Mouse (Mus musculus) stomach, embryonic 16.5 days (tissue): Measurements from ENCODE around the gene P3h3. TPM values are rescaled to one million over a fixed set of nuclear protein-coding genes. Genes with fewer than 3 reads are reported as not detected.

Experiments used
- ATAC-seq: fragments of 200-750 bp; cut with Nextera tagmentation; 2 replicates; pipeline ENCODE4 v1.8.0; 2017; ENCODE audit warnings: moderate number of reproducible peaks, moderate TSS enrichment; ENCODE audit not compliant: insufficient read depth, low FRiP score
- H3K27ac ChIP-seq: fragments of 300-500 bp; sonication (generic); 2 replicates; pipeline ENCODE4 v1.5.1; 2014; ENCODE audit warnings: low read length
- H3K27me3 ChIP-seq: fragments of 300-500 bp; sonication (generic); 2 replicates; pipeline ENCODE4 v1.6.1; 2014; ENCODE audit warnings: low read length, control low read depth, mixed read lengths; ENCODE audit not compliant: control insufficient read depth, insufficient read depth
- H3K36me3 ChIP-seq: fragments of 300-500 bp; sonication (generic); 2 replicates; pipeline ENCODE4 v1.6.1; 2014; ENCODE audit warnings: low read length; ENCODE audit not compliant: control insufficient read depth, insufficient read depth
- H3K4me1 ChIP-seq: fragments of 300-500 bp; sonication (generic); 2 replicates; pipeline ENCODE4 v1.6.1; 2014; ENCODE audit warnings: low read length, control low read depth, mixed read lengths; ENCODE audit not compliant: control insufficient read depth, insufficient read depth
- H3K4me2 ChIP-seq: fragments of 300-500 bp; sonication (generic); 2 replicates; pipeline ENCODE4 v1.6.1; 2014; ENCODE audit warnings: low read depth, low read length, mixed read lengths
- H3K4me3 ChIP-seq: fragments of 300-500 bp; sonication (generic); replicated peaks from 2 replicates; pipeline ENCODE4 v1.5.1; 2014; ENCODE audit warnings: mild to moderate bottlenecking, low read length
- H3K9ac ChIP-seq: fragments of 300-500 bp; sonication (generic); 2 replicates; pipeline ENCODE4 v1.6.1; 2014; ENCODE audit warnings: low read length
- H3K9me3 ChIP-seq: fragments of 300-500 bp; sonication (generic); replicated peaks from 2 replicates; pipeline ENCODE4 v1.6.1; 2016; ENCODE audit warnings: low read length, control low read depth; ENCODE audit not compliant: control insufficient read depth
- WGBS: fragments of 180-500 bp; shearing (Covaris S2); extraction: QIAGEN DNeasy Blood & Tissue Kit; methylation state at CpG from one replicate; pipeline ENCODE4 v1.1.7; 2014; 5-methylcytosine and 5-hydroxymethylcytosine counted together
- polyA plus RNA-seq: library from polyadenylated mRNA; unstranded; fragments of >200 nt; fragmentation: Nextera tagmentation; extraction: Ambion mirVana; gene quantifications from 2 replicates; pipeline ENCODE4 v1.2.1, GENCODE M21; 2015

The P3h3 gene
- polyA plus RNA-seq, 1 experiment from 2014 or later = 9.9 TPM

- no peak overlapping the region for H3K4me2 ChIP-seq
- no peak overlapping the region for H3K27ac ChIP-seq
- no peaks in the 10 kb centered on the region for H3K36me3 ChIP-seq
- H3K9ac ChIP-seq = no peak overlapping the region
- H3K9me3 ChIP-seq = no peaks in the 10 kb centered on the region
- ATAC-seq = no peak
- H3K4me1 ChIP-seq = no peaks in the 10 kb centered on the region
- no peaks in the 10 kb centered on the region for H3K27me3 ChIP-seq
- WGBS = 49% methylated on average over 6 of the region's 6 CpGs
- H3K4me3 ChIP-seq = no peak overlapping the region
Observed at GRCm38 (mm10) chr6:124879390-124879789, 21.8 kb upstream of the P3h3 start.

GRCm38 (mm10) chr6:124874348-124874747 lies 16.8 kb upstream of the P3h3 start:
- H3K4me2 ChIP-seq = no peak overlapping the region
- H3K9me3 ChIP-seq = no peaks in the 10 kb centered on the region
- H3K4me3 ChIP-seq = no peak overlapping the region
- no peak overlapping the region for H3K27ac ChIP-seq
- H3K36me3 ChIP-seq = no peaks in the 10 kb centered on the region
- H3K4me1 ChIP-seq = no peaks in the 10 kb centered on the region
- no peaks in the 10 kb centered on the region for H3K27me3 ChIP-seq
- no peak for ATAC-seq
- 18% methylated on average over 3 of the region's 3 CpGs for WGBS
- no peak overlapping the region for H3K9ac ChIP-seq

GRCm38 (mm10) chr6:124866560-124866959 lies 9.0 kb upstream of the P3h3 start:
- Histone ChIP-seq H3K4me1 (peaks cover 7% of the 10 kb centered on the region), H3K4me2 (no peak overlapping the region), H3K4me3 (no peak overlapping the region), H3K9ac (no peak overlapping the region), H3K9me3 (no peaks in the 10 kb centered on the region), H3K27me3 (0 out of 2 replicates have a peak, but pooled peaks cover 4% of the 10 kb centered on the region), H3K27ac (no peak overlapping the region), H3K36me3 (no peaks in the 10 kb centered on the region)
- 56% methylated on average over 6 of the region's 7 CpGs for WGBS
- ATAC-seq = no peak

- no peaks in the 10 kb centered on the region for H3K9me3 ChIP-seq
- WGBS = 50% methylated on average over 18 of the region's 18 CpGs
- H3K36me3 ChIP-seq = no peaks in the 10 kb centered on the region
- ATAC-seq = no peak
- no peak overlapping the region for H3K4me2 ChIP-seq
- peaks cover 7% of the 10 kb centered on the region for H3K4me1 ChIP-seq
- 0 out of 2 replicates have a peak, but pooled peaks cover 4% of the 10 kb centered on the region for H3K27me3 ChIP-seq
- H3K27ac ChIP-seq = no peak overlapping the region
- H3K4me3 ChIP-seq = no peak overlapping the region
- H3K9ac ChIP-seq = no peak overlapping the region
Observed at GRCm38 (mm10) chr6:124865766-124866362, 8.3 kb upstream of the P3h3 start.

GRCm38 (mm10) chr6:124863658-124864298 lies 6.2 kb upstream of the P3h3 start, which contains the start of gene Gpr162:
Gpr162 (minus strand) TSS chr6:124863983.
- 1% methylated on average over 41 of the region's 43 CpGs for WGBS
- Histone ChIP-seq H3K27me3 (peaks cover 10% of the 10 kb centered on the region; the same call in 1 of the 2 replicates), H3K9ac (peak within 1 kb of the TSS; percentile 82)

GRCm38 (mm10) chr6:124863125-124863657 lies 5.6 kb upstream of the P3h3 start:
- H3K27ac ChIP-seq = no peak overlapping the region
- WGBS = 2% methylated on average over 13 of the region's 16 CpGs
- ATAC-seq = peak; percentile 4; the same call in 1 of the 2 replicates
- peak overlapping the region; percentile 92 for H3K4me2 ChIP-seq
- peaks cover 12% of the 10 kb centered on the region; the same call in 1 of the 2 replicates for H3K27me3 ChIP-seq
- peak overlapping the region; percentile 82 for H3K9ac ChIP-seq
- no peaks in the 10 kb centered on the region for H3K9me3 ChIP-seq
- no peaks in the 10 kb centered on the region for H3K36me3 ChIP-seq
- H3K4me3 ChIP-seq = peak overlapping the region; percentile 60
- peaks cover 9% of the 10 kb centered on the region for H3K4me1 ChIP-seq

More at GRCm38 (mm10) chr6:124863658-124864298, 6.2 kb upstream of the P3h3 start, which contains the start of gene Gpr162:
- H3K4me1 ChIP-seq = peaks cover 7% of the 10 kb centered on the region
- H3K36me3 ChIP-seq = no peaks in the 10 kb centered on the region
- H3K9me3 ChIP-seq = no peaks in the 10 kb centered on the region
- no peak within 1 kb of the TSS for H3K27ac ChIP-seq
- H3K4me3 ChIP-seq = peak within 1 kb of the TSS; percentile 60
- peak within 1 kb of the TSS; percentile 92 for H3K4me2 ChIP-seq
- ATAC-seq = peak; percentile 82

- ATAC-seq = no peak
- H3K4me2 ChIP-seq = peak overlapping the region; percentile 92; the same call in 1 of the 2 replicates
- H3K27me3 ChIP-seq = peaks cover 12% of the 10 kb centered on the region; the same call in 1 of the 2 replicates
- H3K9me3 ChIP-seq = no peaks in the 10 kb centered on the region
- no peaks in the 10 kb centered on the region for H3K36me3 ChIP-seq
- peaks cover 15% of the 10 kb centered on the region for H3K4me1 ChIP-seq
- WGBS = 15% methylated on average over 8 of the region's 8 CpGs
- no peak overlapping the region for H3K9ac ChIP-seq
- H3K4me3 ChIP-seq = peak overlapping the region; percentile 60
- no peak overlapping the region for H3K27ac ChIP-seq
Observed at GRCm38 (mm10) chr6:124862406-124863124, 5.0 kb upstream of the P3h3 start.

- H3K36me3 ChIP-seq = no peaks in the 10 kb centered on the region
- ATAC-seq = no peak
- no peaks in the 10 kb centered on the region for H3K9me3 ChIP-seq
- no peak overlapping the region for H3K4me2 ChIP-seq
- no peak overlapping the region for H3K9ac ChIP-seq
- peaks cover 12% of the 10 kb centered on the region; the same call in 1 of the 2 replicates for H3K27me3 ChIP-seq
- H3K27ac ChIP-seq = no peak overlapping the region
- H3K4me1 ChIP-seq = peaks cover 15% of the 10 kb centered on the region
- 31% methylated on average over 3 of the region's 3 CpGs for WGBS
- H3K4me3 ChIP-seq = no peak overlapping the region
Observed at GRCm38 (mm10) chr6:124861802-124862201, 4.2 kb upstream of the P3h3 start.
